Mouse (Mus musculus) heart, embryonic 11.5 days (tissue): Measurements from ENCODE around the gene Fanca. TPM values are rescaled to one million over a fixed set of nuclear protein-coding genes. Genes with fewer than 3 reads are reported as not detected.

Source experiments
- ATAC-seq: fragments of 200-750 bp; cut with Nextera tagmentation; replicated peaks from 2 replicates; pipeline ENCODE4 v1.8.0; 2017; ENCODE audit warnings: moderate library complexity; ENCODE audit not compliant: insufficient number of reproducible peaks, low FRiP score, low TSS enrichment
- H3K27ac ChIP-seq: fragments of 300-500 bp; sonication (generic); 2 replicates; pipeline ENCODE4 v1.5.1; 2014; ENCODE audit warnings: mild to moderate bottlenecking, low read depth, low read length
- H3K27me3 ChIP-seq: fragments of 300-500 bp; sonication (generic); 2 replicates; pipeline ENCODE4 v1.6.1; 2014; ENCODE audit warnings: mild to moderate bottlenecking, low read length, mixed read lengths; ENCODE audit not compliant: control insufficient read depth, insufficient read depth
- H3K36me3 ChIP-seq: fragments of 300-500 bp; sonication (generic); 2 replicates; pipeline ENCODE4 v1.6.1; 2014; ENCODE audit warnings: mild to moderate bottlenecking, low read length, moderate library complexity, mixed read lengths; ENCODE audit not compliant: control insufficient read depth, insufficient read depth
- H3K4me1 ChIP-seq: fragments of 300-500 bp; sonication (generic); 2 replicates; pipeline ENCODE4 v1.6.1; 2014; ENCODE audit warnings: low read length; ENCODE audit not compliant: control insufficient read depth, insufficient read depth
- H3K4me2 ChIP-seq: fragments of 300-500 bp; sonication (generic); 2 replicates; pipeline ENCODE4 v1.6.1; 2014; ENCODE audit warnings: mild to moderate bottlenecking, moderate library complexity
- H3K4me3 ChIP-seq: fragments of 300-500 bp; sonication (generic); 2 replicates; pipeline ENCODE4 v1.5.1; 2014; ENCODE audit warnings: low read depth, low read length
- H3K9ac ChIP-seq: fragments of 300-500 bp; sonication (generic); 2 replicates; pipeline ENCODE4 v1.6.1; 2014; ENCODE audit warnings: mild to moderate bottlenecking, low read depth, low read length, moderate library complexity
- H3K9me3 ChIP-seq: fragments of 300-500 bp; sonication (generic); replicated peaks from 2 replicates; pipeline ENCODE4 v1.6.1; 2016; ENCODE audit warnings: low read length; ENCODE audit not compliant: control insufficient read depth
- WGBS: fragments of 180-500 bp; shearing (Covaris S2); extraction: QIAGEN DNeasy Blood & Tissue Kit; methylation state at CpG from one replicate; pipeline ENCODE4 v1.1.7; 2014; ENCODE audit not compliant: insufficient replicate concordance; 5-methylcytosine and 5-hydroxymethylcytosine counted together
- polyA plus RNA-seq: library from polyadenylated mRNA; unstranded; fragments of >200 nt; fragmentation: Nextera tagmentation; extraction: Ambion mirVana; gene quantifications from 2 replicates; pipeline ENCODE4 v1.2.1, GENCODE M21; 2014

Gene Fanca
- polyA plus RNA-seq, 1 experiment from 2014 or later, result 27.7 TPM

DNA sequence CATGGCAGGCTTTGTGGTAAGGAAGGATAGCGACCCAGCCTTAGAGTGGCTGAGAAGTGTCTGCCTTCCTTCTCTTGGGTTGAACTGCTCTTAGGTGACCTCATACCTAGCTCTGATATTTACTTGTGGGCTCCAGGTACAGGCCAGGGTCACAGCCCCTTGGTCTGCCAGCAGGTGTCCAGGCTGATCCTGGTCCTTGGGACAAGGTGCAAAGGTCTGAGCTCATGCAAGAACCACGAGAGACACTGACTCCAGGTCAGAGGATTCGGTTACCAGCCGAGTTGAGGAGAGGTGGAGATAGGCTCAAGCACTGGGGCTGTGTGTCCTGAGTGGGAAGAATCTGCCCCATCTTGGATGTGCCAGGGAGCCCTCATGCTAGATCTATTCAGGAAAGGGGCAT, 74.0 kb downstream of the Fanca start:
- Histone ChIP-seq H3K9ac (no peak overlapping the region), H3K4me2 (no peak overlapping the region), H3K27ac (no peak overlapping the region), H3K36me3 (peaks cover 33% of the 10 kb centered on the region), H3K4me3 (no peak overlapping the region), H3K27me3 (no peaks in the 10 kb centered on the region), H3K4me1 (no peaks in the 10 kb centered on the region), H3K9me3 (no peaks in the 10 kb centered on the region)
- no peak for ATAC-seq
- WGBS, result 85% methylated on average over 4 of the region's 4 CpGs

DNA sequence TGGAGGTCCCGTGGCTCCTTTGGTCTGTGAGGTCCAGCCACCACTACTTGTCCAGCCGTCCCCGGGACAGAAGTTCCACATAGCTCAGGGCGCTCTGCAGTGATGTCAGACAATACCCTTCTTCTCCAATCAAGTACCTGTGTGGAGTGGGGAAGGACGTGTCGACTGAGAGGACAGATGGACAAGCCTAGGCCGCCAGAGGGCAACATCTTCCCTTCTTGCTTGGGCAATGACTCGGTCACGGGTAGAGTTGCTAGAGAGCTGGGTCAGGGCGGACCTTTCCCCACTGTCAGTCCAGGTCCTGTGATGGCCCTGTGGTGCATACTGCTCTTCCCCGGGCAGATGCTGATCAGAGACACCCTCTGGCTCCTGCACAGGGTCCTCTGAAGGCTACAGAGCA, 75.3 kb downstream of the Fanca start:
- Histone ChIP-seq H3K4me1 (no peaks in the 10 kb centered on the region), H3K4me2 (no peak overlapping the region), H3K27me3 (no peaks in the 10 kb centered on the region), H3K4me3 (no peak overlapping the region), H3K36me3 (peaks cover 25% of the 10 kb centered on the region), H3K27ac (no peak overlapping the region), H3K9ac (no peak overlapping the region), H3K9me3 (no peaks in the 10 kb centered on the region)
- ATAC-seq, result no peak
- WGBS, result 63% methylated on average over 11 of the region's 11 CpGs

DNA sequence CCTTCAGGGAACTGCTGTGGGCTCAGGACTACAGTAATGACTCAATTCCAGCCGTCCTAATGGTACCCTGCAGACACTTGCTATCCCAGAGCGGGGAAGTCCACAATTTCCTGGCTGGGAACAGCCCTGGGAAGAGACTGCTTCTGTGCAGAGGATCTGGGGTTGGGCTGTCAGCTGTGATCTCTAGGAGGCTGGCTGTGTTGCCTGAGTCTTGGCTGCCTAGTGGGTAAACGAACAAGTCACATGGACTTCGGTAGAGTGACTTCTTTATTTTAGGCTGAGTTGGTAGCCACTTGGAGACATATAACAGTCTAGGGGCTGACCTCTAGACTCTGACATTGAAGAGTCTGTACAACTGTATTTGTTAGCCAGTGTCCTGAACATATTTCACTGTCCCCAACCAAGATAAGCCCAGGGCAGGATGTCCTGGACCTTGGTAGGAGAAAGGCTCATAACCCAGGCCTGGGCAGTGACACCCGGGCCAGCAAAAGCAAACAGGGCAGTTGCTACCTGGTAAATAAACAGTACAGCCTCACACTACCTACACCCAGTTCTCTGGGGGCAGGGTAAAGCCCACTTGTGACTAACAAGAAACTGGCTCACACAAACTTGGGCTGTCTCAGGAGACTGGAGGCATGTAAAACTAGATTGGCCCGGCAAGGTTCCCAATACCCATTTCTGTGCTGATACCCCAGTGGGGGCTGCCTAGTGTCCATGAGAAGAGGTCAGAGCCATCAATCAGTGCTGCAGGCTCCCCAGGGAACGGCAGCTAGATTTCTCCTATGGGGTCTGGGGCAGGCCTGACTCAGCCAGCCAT, 76.1 kb downstream of the Fanca start:
- no peaks in the 10 kb centered on the region for H3K4me1 ChIP-seq
- peaks cover 21% of the 10 kb centered on the region for H3K36me3 ChIP-seq
- H3K27ac ChIP-seq, result no peak overlapping the region
- no peak for ATAC-seq
- 78% methylated on average over 7 of the region's 7 CpGs for WGBS
- H3K4me3 ChIP-seq, result no peak overlapping the region
- H3K4me2 ChIP-seq, result no peak overlapping the region
- H3K27me3 ChIP-seq, result no peaks in the 10 kb centered on the region
- no peak overlapping the region for H3K9ac ChIP-seq
- no peaks in the 10 kb centered on the region for H3K9me3 ChIP-seq

DNA sequence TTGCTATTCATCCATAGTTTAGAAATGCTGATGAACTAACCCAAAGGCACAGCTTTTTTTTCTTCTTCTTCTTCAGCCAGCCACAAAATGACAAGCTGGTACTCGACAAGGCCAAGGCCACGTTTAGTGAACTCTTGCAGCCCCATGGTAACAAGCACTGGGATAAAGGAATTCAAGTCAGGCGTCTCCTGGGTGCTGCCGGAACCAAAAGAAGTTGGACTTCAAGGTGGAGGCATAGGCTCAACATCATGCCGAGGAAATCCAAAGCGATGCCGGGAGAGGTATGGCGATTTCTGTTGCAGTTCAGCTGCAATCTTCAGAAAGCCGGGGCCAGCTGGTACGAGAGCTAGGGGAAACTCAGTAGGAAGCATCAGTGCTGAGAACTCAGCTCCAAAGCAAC, 79.0 kb downstream of the Fanca start:
- ATAC-seq, result no peak
- Histone ChIP-seq H3K9me3 (no peaks in the 10 kb centered on the region), H3K9ac (no peak overlapping the region), H3K4me3 (no peak overlapping the region), H3K4me2 (no peak overlapping the region), H3K4me1 (peaks cover 7% of the 10 kb centered on the region; the same call in 1 of the 2 replicates), H3K27ac (no peak overlapping the region), H3K27me3 (peaks cover 17% of the 10 kb centered on the region), H3K36me3 (peaks cover 5% of the 10 kb centered on the region)
- 88% methylated on average over 10 of the region's 10 CpGs for WGBS

DNA sequence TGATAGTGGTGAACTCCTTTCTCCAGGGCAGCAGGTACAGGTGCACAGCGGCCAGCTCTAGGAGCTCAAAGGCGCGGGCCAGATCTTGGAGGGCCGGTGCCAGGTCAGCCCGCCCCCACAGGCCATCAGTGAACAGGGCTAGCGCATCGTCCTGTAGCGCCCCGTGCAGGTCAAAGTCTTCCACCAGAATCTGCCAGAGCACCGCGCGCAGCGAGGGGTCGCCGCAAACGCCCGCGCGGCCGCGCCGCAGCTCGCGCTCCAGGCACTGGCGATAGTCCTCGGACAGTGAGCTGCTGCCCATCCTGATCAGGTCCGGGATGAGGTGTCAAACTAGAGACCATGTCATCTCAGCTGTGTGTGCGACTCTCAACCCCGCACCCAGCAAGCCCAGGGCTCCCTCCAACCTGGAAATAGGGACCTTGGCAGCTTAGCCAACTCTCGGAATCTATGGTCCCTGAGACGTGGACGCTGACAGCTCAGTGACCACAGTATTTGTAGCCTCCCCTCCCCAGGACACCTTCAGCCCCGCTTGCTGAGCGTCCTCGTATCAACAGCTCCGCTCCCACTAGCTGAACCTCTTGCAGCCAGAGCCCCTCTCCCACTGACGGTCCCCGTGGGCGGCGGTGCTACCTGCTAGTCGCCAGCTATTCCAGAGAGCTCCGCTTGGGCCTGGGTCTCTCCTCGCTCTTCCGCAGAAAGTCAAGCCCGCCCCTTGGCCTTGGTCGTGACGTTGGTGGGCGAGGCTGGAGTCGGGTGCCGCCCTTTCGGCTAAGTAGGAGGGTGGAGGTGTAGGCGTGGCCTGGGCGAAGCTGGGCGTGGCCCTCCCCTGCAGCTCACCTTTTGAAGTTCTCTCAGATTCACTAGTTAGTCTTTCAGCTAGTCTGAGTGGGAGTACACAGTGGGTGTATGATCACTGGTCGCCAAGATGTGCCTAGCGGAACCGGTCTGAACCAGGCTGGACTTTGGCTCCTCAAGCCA, 82.6 kb downstream of the Fanca start, which contains the start of gene Spata2l:
Gene Spata2l, minus strand, starts transcription at position 714 of the 978 bp plus-strand sequence.
- 2% methylated on average over 57 of the region's 57 CpGs for WGBS
- Histone ChIP-seq H3K4me2 (peak within 1 kb of the TSS; percentile 80), H3K9ac (peak within 1 kb of the TSS; percentile 56), H3K4me1 (peaks cover 7% of the 10 kb centered on the region; the same call in 1 of the 2 replicates), H3K27ac (no peak within 1 kb of the TSS), H3K4me3 (peak within 1 kb of the TSS; percentile 50), H3K36me3 (no peaks in the 10 kb centered on the region), H3K9me3 (no peaks in the 10 kb centered on the region), H3K27me3 (peaks cover 31% of the 10 kb centered on the region)
- peak; percentile 78 for ATAC-seq

DNA sequence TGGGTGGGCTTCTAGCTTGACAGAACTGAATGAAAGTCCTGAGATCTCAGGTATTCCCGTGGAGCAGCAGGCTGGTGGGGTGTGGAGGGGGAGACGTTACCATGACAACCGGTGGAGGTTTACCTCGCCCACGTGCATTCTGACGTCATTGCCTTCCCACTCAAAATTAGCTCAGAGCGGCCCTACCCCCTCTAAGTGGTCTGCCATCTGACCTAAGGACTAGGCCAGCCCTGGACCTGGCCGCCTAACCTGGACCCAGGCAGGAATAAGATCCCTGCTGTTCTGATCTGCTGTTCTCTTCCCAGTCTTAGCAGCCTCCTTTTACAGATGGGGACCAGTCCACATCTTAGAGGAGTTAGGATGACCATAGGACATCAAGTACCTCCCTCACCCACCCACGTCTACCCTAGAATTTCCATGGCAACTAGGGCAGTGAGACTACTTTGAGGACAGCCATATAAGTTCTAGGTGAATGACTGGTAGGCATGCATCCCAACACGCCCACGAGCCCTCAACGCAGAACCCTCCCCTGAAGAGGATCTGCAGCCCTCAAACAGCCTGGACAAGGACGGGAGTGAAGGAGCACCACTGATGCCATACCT, 83.4 kb downstream of the Fanca start:
- peaks cover 7% of the 10 kb centered on the region; the same call in 1 of the 2 replicates for H3K4me1 ChIP-seq

DNA sequence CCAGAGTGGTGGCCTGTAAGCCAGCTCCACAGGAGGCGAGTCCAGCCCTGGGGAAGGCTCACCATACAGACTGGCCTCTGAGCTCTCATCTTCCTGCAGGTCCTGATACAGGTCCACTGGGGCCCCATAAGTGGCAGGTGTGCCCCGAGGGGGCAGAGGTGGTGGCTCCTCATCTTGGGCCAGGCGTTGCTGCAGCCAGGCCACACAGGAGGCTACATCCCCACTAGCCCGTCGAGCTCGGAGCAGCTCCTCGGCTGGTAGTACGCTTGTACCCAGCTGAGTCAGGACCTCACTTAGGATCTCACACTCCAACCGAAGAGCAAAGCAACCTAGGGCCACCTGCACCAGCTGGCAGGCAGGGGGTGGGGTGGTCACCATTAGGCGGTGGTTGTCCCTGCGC, 84.6 kb downstream of the Fanca start:
- Histone ChIP-seq H3K27ac (no peak overlapping the region), H3K9ac (no peak overlapping the region), H3K27me3 (peaks cover 31% of the 10 kb centered on the region), H3K36me3 (0 out of 2 replicates have a peak, but pooled peaks cover 3% of the 10 kb centered on the region), H3K4me2 (no peak overlapping the region), H3K4me3 (no peak overlapping the region), H3K9me3 (no peaks in the 10 kb centered on the region), H3K4me1 (peaks cover 7% of the 10 kb centered on the region; the same call in 1 of the 2 replicates)
- no peak for ATAC-seq
- 78% methylated on average over 11 of the region's 11 CpGs for WGBS

More for the DNA sequence above, 83.4 kb downstream of the Fanca start:
- 37% methylated on average over 13 of the region's 13 CpGs for WGBS
- Histone ChIP-seq H3K4me3 (peak overlapping the region; percentile 50), H3K4me2 (peak overlapping the region; percentile 80), H3K27ac (no peak overlapping the region), H3K27me3 (peaks cover 31% of the 10 kb centered on the region), H3K36me3 (no peaks in the 10 kb centered on the region), H3K9me3 (no peaks in the 10 kb centered on the region), H3K9ac (peak overlapping the region; percentile 56)
- no peak for ATAC-seq

DNA sequence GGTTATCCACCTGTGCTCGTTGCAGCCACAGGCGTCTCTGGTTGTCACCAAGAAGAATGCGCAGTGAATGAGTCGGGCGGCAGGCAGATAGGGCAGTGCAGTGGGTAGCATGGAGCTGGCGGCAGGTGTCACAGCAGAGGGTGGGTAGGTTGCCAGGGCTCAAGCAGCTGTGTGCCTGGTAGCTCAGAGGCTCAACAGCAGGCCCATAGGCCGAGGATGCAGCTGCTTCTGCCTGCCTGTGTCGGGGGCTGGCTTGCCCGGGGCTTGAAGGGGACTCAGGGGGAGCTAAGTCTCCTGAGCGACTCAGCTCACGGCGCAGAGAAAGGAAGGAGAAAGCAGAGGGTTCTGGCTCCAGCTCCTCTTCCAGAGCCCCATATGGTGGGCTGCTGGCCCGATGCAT, 85.1 kb downstream of the Fanca start:
- 52% methylated on average over 13 of the region's 13 CpGs for WGBS
- H3K4me3 ChIP-seq, result no peak overlapping the region
- H3K9me3 ChIP-seq, result no peaks in the 10 kb centered on the region
- no peak for ATAC-seq
- H3K4me1 ChIP-seq, result peaks cover 7% of the 10 kb centered on the region; the same call in 1 of the 2 replicates
- 0 out of 2 replicates have a peak, but pooled peaks cover 3% of the 10 kb centered on the region for H3K36me3 ChIP-seq
- H3K4me2 ChIP-seq, result no peak overlapping the region
- H3K9ac ChIP-seq, result no peak overlapping the region
- no peak overlapping the region for H3K27ac ChIP-seq
- peaks cover 31% of the 10 kb centered on the region for H3K27me3 ChIP-seq
